Comparison of ENCODE assay signal across 10 mouse cellular contexts in genomic region chr2:103848923-103849700, GRCm38 (mm10). TPM values are rescaled to one million over a fixed set of nuclear protein-coding genes. Genes with fewer than 3 reads are reported as not detected.
DNase-seq lines count a peak whose midpoint lies in the region; ATAC-seq and TF ChIP-seq lines count a peak whose summit lies in the region.
"Had no signal": no experiment of that assay in that cellular context is flagged by ENCODE, and none has a peak within 500 bp of the region (broad histone marks: within the 10 kb centered on the region; RNA-seq: fewer than 3 reads in every experiment).

No protein-coding gene starts in this region.

- H3K4me1 ChIP-seq in ES-E14 (ENCODE audit: control insufficient read depth in 2 of 2, insufficient read depth in 2 of 2, low read length in 2 of 2, poor library complexity in 1 of 2): peaks cover 0 to 4% of the 10 kb centered on the region in 2 experiments; a peak in 1 of 4 replicates
- H3K4me1 ChIP-seq in stomach, embryonic 14.5 days (ENCODE audit: control insufficient read depth, insufficient read depth, low read length): no peaks in the 10 kb centered on the region
- H3K4me1 ChIP-seq: embryonic facial prominence, embryonic 13.5 days; lung, embryonic 15.5 days had no signal

- DNase-seq in left cerebral cortex, adult 18-20 months (ENCODE audit: low spot score in 2 of 2): peak; percentile 36 to 56
- DNase-seq in left cerebral cortex, adult 8-10 months (ENCODE audit: low spot score in 2 of 2): no peak
- DNase-seq in ES-E14 (ENCODE audit: low read depth, low spot score): peak; percentile 63
- DNase-seq in cerebellum, adult 18-20 months: peak; percentile 42 to 50
- DNase-seq in gastrocnemius, postnatal 10 days: peak; percentile 57
- DNase-seq in kidney, adult 9 months: peak; percentile 70
- DNase-seq in lung, postnatal 25 days (ENCODE audit: low spot score): peak; percentile 65

- H3K4me3 ChIP-seq in ES-E14 (ENCODE audit: insufficient read depth in 1 of 2, low read depth in 1 of 2, low read length in 2 of 2, poor library complexity in 1 of 2, severe bottlenecking in 1 of 2): no peak overlapping the region
- no peak overlapping the region for H3K4me3 ChIP-seq in stomach, embryonic 14.5 days (ENCODE audit: low read depth, low read length)
- H3K4me3 ChIP-seq: embryonic facial prominence, embryonic 13.5 days; lung, embryonic 15.5 days had no signal

- ATAC-seq in stomach, embryonic 14.5 days (ENCODE audit: insufficient number of reproducible peaks, insufficient read depth, low FRiP score, low read depth): 0 out of 2 replicates have a peak, but pooled peaks have one; percentile 18

- no peaks in the 10 kb centered on the region for H3K27me3 ChIP-seq in stomach, embryonic 14.5 days (ENCODE audit: control insufficient read depth, insufficient read depth, low read length)
- H3K27me3 ChIP-seq: embryonic facial prominence, embryonic 13.5 days; lung, embryonic 15.5 days had no signal

- no peaks in the 10 kb centered on the region for H3K9me3 ChIP-seq in ES-E14 (ENCODE audit: control insufficient read depth, insufficient read depth, low read depth, low read length)
- no peaks in the 10 kb centered on the region for H3K9me3 ChIP-seq in stomach, embryonic 14.5 days (ENCODE audit: control insufficient read depth, low read depth, low read length)
- H3K9me3 ChIP-seq: embryonic facial prominence, embryonic 13.5 days; lung, embryonic 15.5 days had no signal

- no peaks in the 10 kb centered on the region for H3K36me3 ChIP-seq in ES-E14 (ENCODE audit: control insufficient read depth, insufficient read depth, low read length, poor library complexity, severe bottlenecking)
- no peaks in the 10 kb centered on the region for H3K36me3 ChIP-seq in stomach, embryonic 14.5 days (ENCODE audit: control insufficient read depth, insufficient read depth, low read length)
- H3K36me3 ChIP-seq: embryonic facial prominence, embryonic 13.5 days; lung, embryonic 15.5 days had no signal

- in situ Hi-C loops in ES-E14 (cut with MboI; ENCODE audit: low sequenced_read_pairs in 2 of 2, unreplicated experiment in 2 of 2): no loop called here

- H3K27ac ChIP-seq in ES-E14 (ENCODE audit: insufficient read depth, low read depth, low read length, poor library complexity, severe bottlenecking): no peak overlapping the region
- H3K27ac ChIP-seq in stomach, embryonic 14.5 days (ENCODE audit: low read length): no peak overlapping the region
- H3K27ac ChIP-seq: embryonic facial prominence, embryonic 13.5 days; lung, embryonic 15.5 days had no signal

- H3K4me2 ChIP-seq in stomach, embryonic 14.5 days (replicated peaks; ENCODE audit: low read depth, low read length): no peak overlapping the region
- H3K4me2 ChIP-seq: embryonic facial prominence, embryonic 13.5 days; lung, embryonic 15.5 days had no signal

- H3K9ac ChIP-seq in ES-E14 (ENCODE audit: insufficient read depth, low read depth, low read length, poor library complexity, severe bottlenecking): no peak overlapping the region
- H3K9ac ChIP-seq in stomach, embryonic 14.5 days (replicated peaks; ENCODE audit: low read depth, low read length): no peak overlapping the region
- H3K9ac ChIP-seq: embryonic facial prominence, embryonic 13.5 days; lung, embryonic 15.5 days had no signal

- 69% methylated on average over 9 of the region's 9 CpGs for WGBS in stomach, embryonic 14.5 days

TF ChIP-seq in ES-E14, 5 proteins besides CTCF, POLR2A, EP300 and RAD21:
- TF ChIP-seq ZC3H11A (IDR thresholded peaks at IDR 0.05; ENCODE audit: borderline replicate concordance, low read depth, low read length) (no peak), ZNF384 (IDR thresholded peaks at IDR 0.05; ENCODE audit: low read depth, low read length) (no peak), HCFC1 (IDR thresholded peaks at IDR 0.05; ENCODE audit: borderline replicate concordance, insufficient read depth, low read length) (no peak), MAFK (IDR thresholded peaks at IDR 0.05; ENCODE audit: insufficient read depth, low read depth, low read length) (no peak)

RNA-seq across cellular contexts. Expression of gene Caprin1, which starts 51.7 kb away (rescaled TPM):
- 100 to 1,000 TPM; 288 to 316 TPM for total RNA-seq in left cerebral cortex, adult 18-20 months (2021)
- total RNA-seq in left cerebral cortex, adult 8-10 months (2022): 100 to 1,000 TPM; 218 to 270 (median 243) TPM
- 398 and 416 TPM in 2 replicates for total RNA-seq in ES-E14 (2012; rRNA removed)
- total RNA-seq in gastrocnemius, postnatal 10 days (2021): 100 to 1,000 TPM; 202 to 209 TPM
- polyA plus RNA-seq in stomach, embryonic 14.5 days (2014; fragmentation: Nextera tagmentation; extraction: Ambion mirVana): 355 and 358 TPM in 2 replicates

Comparison
In these comparisons a context has a peak if more than half of its experiments do, and no peak if none do; other contexts are left out.
1. DNase-seq: peak in left cerebral cortex, adult 18-20 months (2 of 2), ES-E14 (single experiment), cerebellum, adult 18-20 months (2 of 2), gastrocnemius, postnatal 10 days (single experiment), kidney, adult 9 months (single experiment) and lung, postnatal 25 days (single experiment); none in left cerebral cortex, adult 8-10 months (0 of 2).